Mouse (Mus musculus): ENCODE data around the gene Tmem201.

- no peak for TF ChIP-seq CTCF (conservative IDR thresholded peaks at IDR 0.05; ENCODE audit: insufficient read depth, insufficient read length, low read depth, low read length)
- no peak for TF ChIP-seq POLR2A (IDR thresholded peaks at IDR 0.05; ENCODE audit: low read depth, low read length)
These were observed 4.1 kb downstream of the Tmem201 start for GRCm38 (mm10) chr4:149733748-149734147.

Data from kidney, adult 2 months (tissue).